Mouse (Mus musculus) adrenal gland, adult 18-20 months (tissue): ENCODE data around the gene Timm22. TPM values are rescaled to one million over a fixed set of nuclear protein-coding genes. Genes with fewer than 3 reads are reported as not detected.

Source experiments
- DNase-seq, 2 experiments: peaks; one replicate each; pipeline ENCODE4 v3.0.0; 2021 to 2022; ENCODE audit warnings: low spot score in 2 of 2
- total RNA-seq, 2 experiments: library from RNA; stranded (reverse); gene quantifications; 1 replicate in 1 of 2; 2 replicates in 1 of 2; pipeline ENCODE4 v1.2.3; 2021

Timm22 gene
- total RNA-seq, 2 experiments from 2014 or later = 35.7 to 51.2 TPM

DNA sequence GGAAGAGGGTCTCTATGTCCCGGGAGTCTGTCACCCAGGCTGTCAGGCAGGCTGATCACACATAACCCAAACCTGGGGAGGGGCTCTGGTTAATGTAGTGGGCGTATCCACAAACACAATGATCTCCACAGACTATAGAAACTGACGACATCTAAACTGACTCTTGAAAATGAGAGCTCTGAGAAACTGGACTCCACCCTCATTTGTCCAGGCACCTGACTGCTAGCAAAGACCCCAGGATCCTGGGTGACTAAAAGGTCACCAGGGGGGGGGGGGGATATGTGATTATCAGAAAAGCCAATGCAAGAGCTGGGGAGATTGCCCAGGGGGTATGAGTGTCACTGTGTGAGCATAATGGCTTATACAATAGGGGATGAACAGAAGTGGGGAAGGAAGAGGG lies 21.0 kb upstream of the Timm22 start:
- no peak for DNase-seq

DNA sequence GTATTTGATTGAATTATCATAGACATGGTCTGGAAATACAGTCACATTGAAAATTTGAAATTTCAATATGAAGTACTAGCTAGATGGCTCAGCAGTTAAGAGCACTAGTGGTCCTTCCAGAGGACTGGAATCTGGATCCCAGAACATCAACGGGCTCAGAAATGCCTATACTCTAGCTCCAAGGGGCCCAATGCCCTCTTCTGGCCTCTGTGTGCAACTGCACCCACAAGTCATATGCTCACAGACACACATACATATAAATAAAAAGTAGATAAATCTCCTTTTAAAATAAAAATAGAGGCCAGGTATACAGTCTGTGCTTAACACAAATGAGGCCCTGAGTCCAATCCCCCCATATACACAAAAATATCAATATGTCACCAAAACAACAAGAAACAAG lies 19.7 kb upstream of the Timm22 start:
- no peak for DNase-seq

DNA sequence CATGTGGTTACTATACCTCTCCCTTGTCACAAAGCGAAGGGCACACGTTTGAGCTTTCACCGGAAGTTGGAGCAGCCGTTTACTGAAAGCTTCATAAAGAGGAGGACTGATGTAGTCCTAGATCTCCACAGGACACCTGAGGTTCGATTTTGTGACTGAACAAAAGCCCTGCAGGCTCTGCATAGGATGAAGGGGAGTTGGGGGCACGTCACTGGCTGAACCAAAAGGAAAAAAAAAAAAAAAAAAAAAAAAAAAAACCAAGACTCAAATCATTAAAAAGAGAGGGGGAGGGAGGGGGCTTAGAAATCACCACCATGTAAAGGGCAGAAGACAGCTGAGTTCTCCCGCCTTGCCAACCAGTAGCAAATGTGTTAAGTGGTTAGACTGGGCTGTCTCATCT lies 18.0 kb upstream of the Timm22 start:
- DNase-seq = no peak

DNA sequence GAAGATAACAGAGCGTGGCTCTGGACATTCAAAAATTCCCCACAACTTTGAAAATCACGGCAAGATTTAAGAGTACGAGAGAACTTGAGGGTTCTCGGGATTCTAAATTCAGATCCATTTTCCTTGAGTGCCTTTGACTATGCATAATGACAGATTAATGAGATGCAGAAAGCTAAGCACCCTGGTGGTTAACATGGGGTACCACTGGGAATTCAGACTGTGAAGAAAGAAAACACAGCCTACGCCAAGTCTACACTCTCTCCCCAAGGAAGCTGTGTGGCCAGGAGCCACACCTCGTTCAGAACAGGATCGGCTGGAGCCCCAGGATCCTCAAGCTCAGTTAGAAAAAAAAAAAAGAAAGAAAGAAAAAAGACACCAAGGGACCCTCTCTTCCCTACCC lies 14.2 kb upstream of the Timm22 start:
- DNase-seq = no peak

DNA sequence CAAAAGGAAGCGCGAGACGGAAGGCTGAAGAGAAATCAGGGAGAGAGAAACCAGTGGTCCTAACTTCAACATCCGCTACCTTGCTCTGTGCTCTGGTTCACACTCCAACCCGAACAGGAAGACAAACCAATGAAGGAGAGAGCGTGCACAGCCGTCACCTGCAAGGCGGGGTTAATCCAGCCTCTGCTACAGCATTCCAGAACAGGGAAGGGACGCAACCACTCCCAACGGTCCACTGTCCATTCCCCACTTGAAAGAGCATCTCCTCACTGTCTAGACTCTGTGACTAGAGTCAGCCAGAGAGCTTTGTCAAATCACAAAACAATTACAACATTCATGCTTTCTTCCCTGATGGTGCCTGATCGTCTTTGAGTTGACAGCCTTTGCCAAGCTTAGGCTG lies 13.8 kb upstream of the Timm22 start:
- no peak for DNase-seq

DNA sequence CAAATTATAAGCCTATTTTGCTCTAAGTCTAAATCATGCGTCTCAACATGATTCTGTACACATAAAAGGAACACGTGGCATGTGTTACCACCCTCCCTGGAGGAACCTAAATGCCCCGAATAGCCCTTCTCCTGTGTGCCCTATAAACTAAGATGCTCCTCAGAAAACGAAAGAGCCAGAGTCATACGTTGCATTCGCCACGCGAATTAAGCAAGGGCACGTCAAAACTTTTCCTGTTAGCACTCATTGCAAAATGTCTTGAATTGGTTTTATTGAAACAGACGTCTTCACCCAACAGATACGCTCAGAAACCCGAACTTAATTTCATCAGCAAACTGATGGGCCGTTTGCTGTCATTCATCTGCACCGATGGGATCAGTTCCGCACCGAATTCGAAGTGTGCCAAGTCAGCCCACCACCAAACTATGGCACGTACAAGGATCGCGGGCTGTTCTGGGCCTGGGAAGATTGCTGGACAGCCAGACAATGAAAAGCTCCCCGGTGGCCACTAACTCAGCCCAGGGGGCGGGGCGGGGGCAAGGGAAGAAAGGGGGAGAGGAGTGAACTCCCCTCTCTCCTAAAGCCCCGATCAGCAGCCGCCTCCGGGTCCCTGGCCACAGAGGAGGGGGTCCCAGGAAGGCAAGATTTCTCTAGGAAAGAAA lies 9.0 kb upstream of the Timm22 start:
- DNase-seq = peak in 1 of 2 experiments; percentile 52

DNA sequence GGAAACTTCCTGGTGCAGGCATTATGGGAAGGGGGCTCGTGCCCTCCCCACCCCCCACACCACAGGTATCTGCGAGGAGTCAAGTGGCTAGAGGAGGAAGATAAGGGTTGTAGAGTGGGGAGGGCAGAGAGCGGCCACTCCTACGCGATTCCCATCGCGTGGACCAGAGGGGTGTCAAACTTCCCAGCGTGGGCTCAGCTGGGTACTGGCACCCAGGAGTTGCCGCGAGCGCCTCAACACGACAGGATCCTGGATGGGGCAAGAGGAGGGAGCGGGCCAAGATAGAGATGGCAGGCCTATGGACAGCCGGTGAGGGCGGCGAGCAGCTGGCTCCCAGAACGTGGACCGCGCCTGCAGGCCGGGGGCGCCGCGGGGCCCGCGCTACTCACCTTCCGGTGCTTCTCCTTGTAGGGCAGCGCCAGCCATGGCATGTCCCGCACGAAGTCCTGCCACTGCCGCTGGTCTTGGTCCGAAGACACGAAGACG lies 8.4 kb upstream of the Timm22 start:
- peak; percentile 32 to 55 for DNase-seq

DNA sequence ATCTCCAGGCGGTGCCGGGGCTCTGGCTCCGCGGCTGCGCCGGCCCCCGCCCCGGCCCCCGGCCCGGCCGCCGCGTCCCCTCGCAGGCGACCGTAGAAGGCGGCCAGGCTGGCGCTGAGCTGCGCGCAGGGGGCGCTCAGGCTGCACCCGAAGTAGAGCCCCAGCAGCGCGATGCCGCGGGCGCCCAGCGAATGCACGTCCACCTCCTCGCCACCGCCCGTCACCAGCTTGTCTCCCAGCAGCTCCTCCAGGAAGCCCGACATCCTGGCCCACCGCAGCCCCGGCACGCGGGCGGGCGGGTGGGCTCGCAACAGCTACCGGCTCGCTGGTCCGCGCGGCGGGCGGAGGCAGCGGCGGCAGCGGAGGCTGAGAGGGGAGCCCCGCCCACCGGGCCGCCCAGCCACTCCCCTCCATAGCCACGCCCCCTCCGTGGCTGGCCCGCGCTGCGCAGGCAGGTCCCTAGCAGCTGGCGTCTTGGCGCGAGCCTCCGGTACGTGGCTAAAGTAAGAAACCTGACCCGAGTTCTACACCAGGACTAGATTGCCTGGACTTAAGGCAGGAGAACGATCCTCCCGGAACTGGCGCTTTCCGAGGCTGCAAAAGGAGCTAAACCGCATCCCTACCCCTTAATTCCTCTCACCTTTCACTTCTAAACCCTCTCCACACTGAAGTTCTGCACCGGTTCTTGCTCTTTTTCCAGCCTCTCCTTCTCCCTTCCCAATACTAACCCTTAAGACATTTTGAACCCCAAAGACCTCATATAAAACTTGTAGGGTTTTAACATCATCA lies 7.8 kb upstream of the Timm22 start, which contains the start of gene Nxn:
TSS of gene Nxn (minus strand) at position 343 of the 789 bp plus-strand sequence.
- DNase-seq = peak; percentile 96 to 97

DNA sequence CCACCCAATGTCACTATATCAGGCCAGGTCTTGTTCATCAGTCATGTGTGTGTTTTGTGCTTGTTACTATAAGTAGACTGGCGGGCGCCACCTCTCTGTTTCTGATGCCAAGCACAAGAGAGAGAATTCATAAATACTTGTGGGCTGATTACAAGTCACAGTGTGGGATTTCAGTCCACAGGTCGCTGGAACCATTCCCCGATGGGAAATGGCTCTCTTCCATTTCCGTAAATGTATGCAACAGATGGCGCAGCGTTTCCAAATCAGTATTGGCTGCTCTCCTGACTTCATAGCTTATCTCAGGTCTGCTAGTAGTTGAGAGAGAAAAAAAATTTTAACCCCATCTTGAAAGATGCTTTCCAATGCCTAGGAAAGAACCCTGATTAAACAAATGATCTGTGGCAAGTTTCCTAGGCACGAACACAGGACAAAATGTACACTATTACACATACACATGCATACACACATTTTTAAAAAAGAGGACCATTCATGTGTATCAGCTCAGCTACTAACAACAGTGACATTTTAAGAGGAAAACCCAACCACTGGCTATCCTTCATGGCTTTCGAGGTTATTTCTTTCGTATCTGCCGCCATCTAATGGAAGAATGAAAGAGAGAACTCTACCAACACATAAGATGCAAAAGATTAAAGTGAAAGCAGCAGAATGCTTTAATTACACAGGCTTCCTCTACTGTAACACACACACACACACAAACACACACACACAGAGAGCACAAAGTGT lies 7.0 kb upstream of the Timm22 start:
- peak in 1 of 2 experiments; percentile 37 for DNase-seq

DNA sequence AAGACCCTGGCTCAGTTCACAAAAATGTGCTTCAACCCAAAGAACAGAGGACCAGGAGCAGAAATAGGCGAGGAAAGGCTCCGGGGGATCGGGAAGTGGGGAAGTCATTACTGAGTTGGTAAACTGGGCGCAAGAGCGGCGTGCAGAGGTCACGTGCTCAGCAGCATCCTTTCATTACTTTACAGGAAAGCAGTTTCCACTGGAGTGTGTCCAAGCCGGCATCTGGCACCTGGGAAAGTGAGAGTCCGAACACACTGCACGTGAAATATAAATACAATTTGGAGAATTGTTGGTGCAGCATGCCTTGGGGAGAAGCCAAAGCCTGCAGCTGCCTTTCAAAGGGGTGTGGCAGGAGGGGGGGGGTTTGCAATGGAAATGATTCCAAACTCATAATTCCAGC lies 5.4 kb upstream of the Timm22 start:
- DNase-seq = no peak

DNA sequence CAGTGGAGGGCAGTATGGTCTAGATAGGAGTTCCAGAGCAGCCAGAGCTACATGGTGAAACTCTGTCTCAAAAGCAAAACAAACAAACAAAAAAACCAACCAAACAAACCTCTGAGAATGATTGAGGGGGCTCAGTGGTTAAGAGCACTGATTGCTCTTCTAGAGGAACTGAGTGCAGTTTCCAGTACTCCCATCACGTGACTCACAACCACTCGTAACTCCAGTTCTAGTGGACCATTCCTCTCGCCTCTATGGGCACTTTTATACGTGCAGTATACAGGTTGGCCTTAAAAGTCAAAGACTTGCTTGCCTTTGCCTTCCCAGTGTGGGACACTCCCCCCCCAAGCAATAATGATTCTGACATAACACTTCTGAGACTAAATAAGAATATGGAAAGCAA lies 1.6 kb upstream of the Timm22 start:
- DNase-seq = no peak

DNA sequence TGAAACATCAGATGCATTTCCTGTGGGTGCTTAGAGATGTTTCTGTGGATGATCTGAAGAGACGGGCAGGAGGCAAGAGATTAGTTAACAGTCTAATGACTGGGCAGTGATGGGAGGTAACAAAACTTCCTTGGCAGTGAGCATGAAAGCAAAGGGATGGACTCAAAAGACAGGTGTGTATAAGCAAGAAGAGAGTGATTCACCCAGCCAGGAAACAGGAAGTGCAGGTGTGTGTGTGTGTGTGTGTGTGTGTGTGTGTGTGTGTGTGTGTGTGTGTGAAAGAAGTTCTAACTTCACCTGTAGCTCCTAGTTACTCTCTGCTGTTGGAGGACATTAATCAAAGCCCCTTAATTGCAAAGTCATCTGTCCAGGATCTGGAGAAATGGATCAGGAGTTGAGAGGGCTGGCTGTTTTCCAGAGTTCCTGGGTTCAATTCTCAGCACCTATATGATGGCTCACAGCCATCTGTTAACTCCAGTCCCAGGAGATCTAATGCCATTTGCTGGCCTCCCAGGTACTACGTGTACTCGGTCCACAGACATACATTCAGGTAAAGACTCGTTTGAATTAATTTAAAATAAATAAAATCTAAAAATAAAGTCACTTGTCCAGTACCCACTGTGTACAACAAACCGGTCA lies 1.0 kb upstream of the Timm22 start:
- no peak for DNase-seq

DNA sequence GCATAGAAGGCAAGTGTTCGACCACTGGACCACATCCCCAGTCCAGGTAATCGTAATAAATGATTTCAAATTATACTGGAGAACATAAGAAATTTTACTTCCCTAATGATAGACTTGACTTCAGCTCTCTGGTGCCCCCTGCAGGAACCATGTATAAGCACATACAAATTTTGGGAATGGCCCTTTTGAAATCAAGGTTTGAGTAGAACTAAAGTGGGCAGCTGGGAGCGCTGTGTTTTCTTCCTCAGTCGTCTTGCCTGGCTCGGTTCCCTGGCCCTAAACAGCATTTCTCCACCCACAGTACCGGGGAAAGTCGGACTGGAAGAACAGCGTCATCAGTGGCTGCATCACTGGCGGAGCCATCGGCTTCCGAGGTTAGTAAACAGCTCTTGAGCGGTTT lies 4.1 kb downstream of the Timm22 start:
- DNase-seq = peak; percentile 45 to 65

DNA sequence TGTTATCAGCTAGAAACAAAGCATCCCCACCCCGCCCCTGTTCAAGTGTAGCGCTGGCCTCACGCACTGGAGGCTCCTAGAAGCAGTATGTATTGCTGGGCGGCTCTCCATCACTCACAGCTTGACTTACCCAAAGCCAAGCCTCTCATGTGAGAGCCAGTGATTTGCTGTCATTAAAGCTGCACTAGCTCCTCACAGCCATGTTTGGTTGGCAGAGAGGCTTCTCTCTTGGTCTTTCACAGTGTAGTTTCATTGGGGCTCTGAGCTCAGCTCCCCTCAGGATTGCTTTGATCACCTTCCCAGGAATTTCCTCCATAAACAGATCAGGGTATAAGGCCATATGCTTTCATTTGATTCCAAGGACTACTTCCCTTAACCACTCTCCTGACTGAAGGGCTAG lies 6.5 kb downstream of the Timm22 start:
- no peak for DNase-seq

DNA sequence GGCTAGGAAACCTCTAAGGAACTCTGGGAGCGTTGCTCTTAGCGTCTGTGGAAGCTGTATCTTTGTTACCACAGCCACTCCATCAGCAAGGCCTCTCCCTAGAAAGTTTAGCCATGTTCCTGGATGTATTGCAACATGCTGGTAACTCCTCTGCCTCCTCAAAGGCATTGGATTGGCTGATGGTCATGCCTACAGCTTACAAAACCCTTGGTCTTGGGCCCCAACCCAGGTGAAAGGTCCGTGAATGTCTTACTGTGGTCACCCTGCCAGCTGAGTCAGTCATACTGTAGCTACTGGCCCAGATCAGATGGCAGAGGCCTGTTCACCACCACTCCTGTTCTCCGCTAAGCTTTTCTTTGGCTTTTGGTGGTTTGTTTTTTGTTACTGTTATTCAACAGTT lies 8.2 kb downstream of the Timm22 start:
- no peak for DNase-seq

DNA sequence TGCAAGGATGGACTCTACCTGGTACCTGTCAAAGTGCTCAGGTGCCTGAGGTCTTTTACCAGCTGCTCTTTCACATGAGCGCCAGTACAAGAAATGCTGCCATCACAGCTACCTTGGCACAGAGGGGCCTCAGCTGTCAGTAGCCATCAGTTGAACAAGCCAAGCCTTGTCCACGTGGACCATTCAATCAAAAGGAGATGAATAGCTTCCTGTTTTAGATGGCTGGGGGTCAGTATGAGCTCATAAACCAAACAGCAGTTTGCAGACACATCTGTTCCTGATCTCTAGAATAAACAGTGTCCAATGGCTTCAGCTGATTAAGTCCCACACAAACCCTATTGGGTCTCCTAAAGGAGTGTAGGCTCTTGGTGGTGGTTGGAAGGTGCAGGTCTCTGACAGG lies 9.2 kb downstream of the Timm22 start:
- no peak for DNase-seq

DNA sequence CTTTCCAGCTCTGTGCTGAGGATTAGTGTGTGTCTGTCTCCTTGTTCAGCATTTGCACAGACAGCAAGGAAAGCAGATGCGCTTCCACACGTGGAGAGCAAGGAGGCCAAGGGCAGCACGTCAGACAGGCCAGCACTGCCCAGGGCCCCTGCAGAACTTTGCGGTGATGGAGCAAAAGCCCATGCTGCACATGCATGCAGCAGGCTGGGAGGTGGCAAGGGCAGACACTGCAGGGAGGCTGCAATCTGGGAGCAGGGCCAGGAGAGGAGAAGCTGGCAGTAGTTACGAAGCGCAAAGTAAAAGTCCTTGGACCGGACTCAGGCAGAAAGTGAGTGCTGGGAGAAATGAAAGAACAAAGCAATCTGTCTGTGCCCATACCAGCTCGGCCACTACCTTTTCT lies 11.7 kb downstream of the Timm22 start:
- DNase-seq = peak; percentile 36 to 46

DNA sequence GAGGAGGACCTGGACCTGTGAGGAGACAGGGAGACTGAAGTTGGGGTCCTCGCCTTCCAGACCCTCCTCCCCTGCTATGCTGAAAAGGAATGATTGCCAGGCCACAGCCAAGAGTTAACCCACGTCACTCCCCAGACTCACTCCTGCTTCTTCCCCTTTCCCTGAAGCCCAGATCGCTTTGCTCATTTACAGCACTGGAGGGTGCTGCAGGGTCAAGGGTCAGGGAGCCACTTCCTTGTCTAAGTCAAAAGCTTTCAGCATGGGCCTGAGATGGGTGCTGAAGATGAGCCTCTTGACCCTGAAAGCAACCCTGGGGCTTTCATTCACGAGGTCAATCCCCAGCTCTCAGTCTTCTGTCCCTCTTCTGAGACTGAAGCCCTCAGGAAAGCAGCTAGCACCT lies 12.4 kb downstream of the Timm22 start:
- DNase-seq = no peak

DNA sequence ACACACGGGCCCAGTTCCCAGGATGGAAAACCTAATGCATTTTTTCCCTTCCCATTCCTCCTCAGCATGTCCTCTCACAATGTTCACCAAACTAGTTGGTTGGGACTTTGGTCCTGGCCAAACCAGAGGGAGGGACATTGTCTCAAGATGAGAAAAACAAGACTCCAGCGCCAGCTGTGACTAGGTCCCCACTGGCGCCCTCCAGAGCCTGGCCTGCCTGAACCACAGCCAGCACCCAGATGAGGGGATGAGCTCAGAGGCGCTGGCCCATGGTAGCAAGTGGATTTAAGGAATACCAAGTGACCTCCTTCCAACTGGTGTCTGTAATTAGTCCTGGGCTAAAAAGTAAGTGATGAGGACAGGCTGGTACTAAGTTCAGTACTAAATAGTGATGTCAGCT lies 14.1 kb downstream of the Timm22 start:
- DNase-seq = no peak

DNA sequence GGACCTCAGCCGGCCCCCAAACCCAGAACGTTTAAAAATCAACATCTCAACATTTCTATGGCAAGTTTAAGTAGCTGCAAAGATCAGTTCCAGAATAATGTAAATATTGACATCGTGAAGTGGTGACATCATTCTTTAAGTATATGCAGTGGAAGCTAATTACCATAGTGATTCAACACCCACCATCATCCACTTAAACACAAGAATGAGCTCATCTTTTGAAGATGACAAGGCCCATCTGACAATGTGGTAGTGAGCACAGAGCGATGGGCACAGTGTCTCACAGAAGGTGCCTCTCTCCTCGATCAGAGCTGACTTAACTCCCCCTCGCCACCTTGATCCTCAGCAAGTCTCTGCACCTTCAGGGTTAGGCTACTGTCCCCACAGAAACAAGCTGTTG lies 19.0 kb downstream of the Timm22 start:
- no peak for DNase-seq

DNA sequence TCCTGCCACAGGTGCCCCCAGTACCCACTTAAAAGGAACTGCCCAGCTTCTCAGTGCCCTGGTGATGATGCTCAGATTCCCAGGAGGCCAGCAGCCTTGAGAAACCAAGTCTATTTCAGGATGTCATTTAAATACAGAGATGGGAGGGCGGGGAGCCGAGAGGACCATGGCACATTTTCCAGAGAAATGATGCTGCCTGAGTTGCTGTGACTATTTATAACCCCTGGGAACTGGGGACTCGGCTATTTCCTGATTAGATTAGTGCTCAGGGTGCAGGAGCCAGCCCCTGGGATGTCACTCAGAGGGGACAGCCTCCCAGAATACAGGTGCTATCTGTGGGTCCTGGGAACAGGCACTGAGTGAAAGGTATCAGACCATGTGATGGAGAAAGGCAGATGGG lies 21.0 kb downstream of the Timm22 start:
- DNase-seq = no peak
